Mouse (Mus musculus) layer of hippocampus, adult 11-12 months (tissue): ENCODE data around the gene Npas3.

Experiments
- DNase-seq: peaks from one replicate; pipeline ENCODE4 v3.0.0; 2022; ENCODE audit warnings: low spot score

Gene Npas3

DNA sequence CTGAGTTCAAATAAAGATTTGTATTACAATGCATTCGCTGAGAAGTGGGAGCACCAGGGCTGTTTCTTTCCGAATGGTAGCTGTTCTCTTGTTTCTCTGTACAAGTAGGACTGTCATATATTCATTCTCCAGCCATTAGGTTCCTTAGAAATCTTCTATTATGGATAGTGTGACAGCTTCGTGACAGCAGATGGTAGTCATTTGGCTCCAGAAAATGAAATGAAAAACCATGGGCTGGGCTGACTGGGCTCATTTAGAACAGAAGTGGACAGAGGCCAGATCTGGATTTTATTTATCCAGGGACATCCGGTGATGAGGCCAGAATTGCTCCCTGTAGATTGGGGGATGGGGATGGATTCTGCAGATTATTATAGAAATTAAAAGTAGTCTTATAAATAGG is 621.5 kb downstream of the Npas3 start:
- DNase-seq = no peak

- no peak for DNase-seq
Observed at GRCm38 (mm10) chr12:53875226-53875625, 626.7 kb downstream of the Npas3 start.

DNA sequence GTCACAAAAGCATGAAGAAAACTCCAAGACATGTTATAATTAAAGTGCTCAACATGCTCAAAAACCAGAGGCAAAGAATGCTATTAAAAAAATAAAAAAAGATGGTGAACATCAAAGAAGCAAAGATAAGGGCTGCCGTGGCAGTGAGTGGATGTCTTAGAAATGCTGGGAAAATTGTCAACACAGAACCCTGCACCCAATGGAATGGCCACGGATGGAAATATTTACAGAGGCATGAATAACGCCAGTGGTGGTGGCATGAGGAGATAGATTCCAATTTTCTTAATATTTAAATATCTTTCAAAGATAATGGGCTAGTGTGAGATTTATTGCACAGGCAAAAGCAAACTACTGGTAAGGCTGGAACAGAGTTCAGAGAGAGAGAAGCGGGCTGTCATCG is 628.2 kb downstream of the Npas3 start:
- DNase-seq = no peak

DNA sequence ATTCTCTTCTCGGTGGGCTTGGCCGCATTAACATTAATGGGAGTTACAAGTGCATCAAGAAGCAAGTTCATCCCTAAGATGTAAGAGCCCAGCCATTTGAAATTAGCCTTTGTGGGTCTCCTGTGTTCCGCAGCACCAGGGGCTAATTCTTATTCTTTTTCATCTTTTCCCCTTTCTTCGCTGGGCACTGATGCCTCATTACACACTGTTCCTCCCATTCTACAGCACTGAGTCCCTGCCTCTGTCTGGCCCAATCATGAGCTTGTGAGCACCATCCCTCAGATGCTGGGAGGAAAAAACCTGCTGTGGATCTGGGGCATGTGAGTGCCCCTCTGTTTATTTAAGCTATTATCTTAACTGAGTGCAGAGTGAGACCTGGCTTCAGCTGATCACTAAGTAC is 633.2 kb downstream of the Npas3 start:
- DNase-seq = no peak

DNA sequence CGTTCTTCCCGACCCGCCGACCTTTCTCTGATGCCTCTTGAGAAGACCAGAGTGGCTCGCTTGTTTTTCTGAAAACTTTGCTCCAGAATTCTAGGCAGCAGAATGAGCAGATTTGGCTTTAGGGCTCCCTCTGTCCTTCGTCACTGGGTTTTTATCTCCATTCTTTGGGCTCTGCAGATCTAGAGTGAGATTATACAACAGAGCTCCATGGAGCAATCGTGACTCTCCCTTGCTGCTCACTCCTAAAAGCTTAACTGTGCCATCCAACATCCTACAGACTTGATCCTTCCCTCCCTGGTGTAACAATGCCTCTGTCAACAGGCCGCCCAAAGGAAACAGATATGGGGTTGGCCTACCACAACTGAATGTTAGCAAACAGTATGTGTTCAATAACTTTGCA is 634.4 kb downstream of the Npas3 start:
- no peak for DNase-seq

DNA sequence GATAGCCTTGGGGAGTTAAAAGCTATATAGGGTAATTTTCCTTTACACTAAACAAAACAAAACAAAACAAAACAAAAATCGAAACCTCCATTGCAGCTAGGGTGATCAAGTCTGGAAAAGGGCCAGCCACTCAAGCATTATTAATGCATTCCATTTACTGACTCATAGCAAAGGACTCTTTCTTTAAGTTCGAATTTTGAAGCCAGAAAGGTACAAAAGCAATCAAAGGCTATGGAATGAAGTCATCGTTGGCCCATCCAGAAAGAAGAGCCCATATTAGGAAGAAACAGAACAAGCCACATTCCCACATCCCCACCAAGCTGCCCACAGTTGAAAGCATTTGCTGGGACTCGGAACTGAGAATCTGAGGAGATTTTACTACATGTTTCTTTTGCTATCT is 640.1 kb downstream of the Npas3 start:
- DNase-seq = no peak

- no peak for DNase-seq
Observed at GRCm38 (mm10) chr12:53895909-53896308, 647.4 kb downstream of the Npas3 start.

DNA sequence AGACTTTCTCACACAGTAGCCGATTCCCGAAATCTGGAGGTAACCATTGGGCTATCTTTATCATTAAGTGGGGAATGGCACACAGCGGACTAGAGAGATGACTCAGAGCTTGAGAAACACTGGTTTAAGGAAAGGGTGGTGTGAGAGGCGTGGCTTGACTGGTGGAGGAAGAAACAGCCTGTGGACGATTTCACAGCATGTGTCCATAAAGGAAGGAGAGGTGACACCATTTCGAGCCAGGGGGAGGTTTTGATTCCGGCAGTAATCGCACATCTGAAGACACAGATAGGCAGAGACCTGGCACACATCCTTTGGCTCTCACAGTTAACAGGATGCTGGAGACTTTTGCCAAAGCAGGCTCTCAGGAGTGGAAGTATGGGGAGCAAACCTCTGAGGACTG is 660.3 kb downstream of the Npas3 start:
- DNase-seq = no peak

DNA sequence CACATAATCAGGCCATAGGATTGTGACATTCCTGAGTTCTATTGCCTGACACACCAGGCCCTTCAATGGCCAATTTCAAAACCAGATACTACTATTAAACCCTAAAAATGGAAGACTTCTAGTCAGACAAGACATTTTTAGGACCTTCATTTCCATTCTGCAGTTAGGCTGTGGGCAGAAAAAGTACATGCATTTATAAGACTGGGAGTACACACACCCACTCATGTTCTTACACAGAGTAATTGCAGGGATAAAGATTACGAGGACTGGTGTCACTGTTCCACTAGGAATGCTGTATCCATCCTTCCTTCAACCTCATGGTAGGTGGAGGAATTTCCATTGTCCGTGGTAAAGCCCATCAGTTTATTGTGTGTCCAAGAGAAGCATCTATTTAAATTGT is 661.7 kb downstream of the Npas3 start:
- no peak for DNase-seq

DNA sequence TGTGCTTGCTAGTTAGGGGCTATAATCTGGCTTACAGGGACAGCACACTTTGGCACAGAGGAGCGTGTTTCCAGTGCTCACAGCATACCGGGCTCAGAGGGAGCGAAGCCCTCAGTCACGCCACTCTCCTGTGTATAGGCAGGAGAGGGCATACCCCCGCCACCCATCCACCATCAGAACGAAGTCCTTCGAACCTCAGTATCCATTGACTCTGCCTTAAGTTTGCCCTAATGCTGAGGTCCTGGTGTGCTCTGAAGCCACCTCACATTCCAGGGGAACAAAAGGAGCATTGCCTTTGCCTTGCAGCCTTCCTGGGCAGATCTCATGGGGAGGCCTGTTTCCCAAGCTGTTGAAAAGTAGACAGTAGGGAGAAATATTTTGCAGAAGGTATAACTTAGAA is 673.7 kb downstream of the Npas3 start:
- no peak for DNase-seq

DNA sequence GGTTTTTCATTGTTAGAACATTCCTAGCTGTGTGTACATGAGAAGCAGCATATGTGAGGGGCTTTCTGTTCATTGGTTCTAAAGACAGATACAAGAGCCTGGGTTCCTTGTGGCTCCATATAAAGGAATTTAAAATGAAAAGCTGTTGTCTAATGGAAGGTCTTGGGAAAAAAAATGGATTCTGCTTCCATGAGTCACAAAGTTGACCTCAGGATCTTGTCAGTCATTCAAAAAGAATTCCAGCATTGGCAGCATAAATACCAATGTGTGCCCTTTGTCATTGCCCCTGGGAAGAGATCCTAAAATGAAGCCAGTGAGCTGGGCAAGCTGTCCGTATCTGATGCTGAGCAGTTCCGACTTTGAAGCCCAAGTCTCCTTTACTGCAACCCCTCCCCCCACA is 700.3 kb downstream of the Npas3 start:
- no peak for DNase-seq

DNA sequence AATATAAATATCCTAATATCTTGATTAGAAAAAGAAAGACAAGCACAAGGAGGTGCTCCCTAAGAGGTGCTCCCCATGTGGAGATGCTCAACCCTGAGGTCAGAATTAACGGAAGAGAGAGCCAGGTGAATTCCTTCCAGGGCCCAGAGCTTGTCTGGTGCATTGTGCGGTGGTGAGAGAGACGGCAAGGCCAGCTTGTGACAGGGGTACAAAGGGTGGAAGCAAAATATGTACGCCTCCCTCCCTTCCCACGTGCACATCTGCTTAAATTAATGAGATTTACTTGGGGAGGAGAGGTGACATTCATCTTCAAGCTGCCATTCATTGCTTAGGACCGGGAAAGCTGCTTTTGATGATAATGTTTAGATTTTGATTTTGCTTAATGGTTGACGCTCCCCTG is 713.5 kb downstream of the Npas3 start:
- no peak for DNase-seq

GRCm38 (mm10) chr12:53963534-53963933 is 715.1 kb downstream of the Npas3 start:
- no peak for DNase-seq

- no peak for DNase-seq
Observed at GRCm38 (mm10) chr12:53969378-53970174, 721.1 kb downstream of the Npas3 start.

DNA sequence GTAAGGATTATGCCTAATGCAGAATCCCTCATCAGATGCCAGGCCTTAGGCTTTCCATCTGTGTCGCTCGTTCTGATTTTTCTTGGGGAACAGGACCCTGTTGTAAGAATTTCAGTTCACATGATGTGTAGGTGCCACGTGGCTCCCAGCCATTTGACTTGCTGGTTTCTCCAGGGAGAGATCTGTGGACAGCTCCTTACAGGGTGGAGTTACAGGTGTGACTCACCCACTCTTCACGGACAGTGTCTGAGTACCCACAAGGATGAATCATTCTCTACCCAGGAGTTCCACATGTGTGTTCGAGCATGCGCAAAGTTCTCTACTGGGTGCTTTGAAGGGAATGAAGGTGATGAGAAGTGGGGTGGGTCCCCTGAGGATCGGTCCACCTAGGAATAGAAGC is 722.2 kb downstream of the Npas3 start:
- DNase-seq = no peak

GRCm38 (mm10) chr12:53973414-53973813 is 724.9 kb downstream of the Npas3 start:
- DNase-seq = no peak

DNA sequence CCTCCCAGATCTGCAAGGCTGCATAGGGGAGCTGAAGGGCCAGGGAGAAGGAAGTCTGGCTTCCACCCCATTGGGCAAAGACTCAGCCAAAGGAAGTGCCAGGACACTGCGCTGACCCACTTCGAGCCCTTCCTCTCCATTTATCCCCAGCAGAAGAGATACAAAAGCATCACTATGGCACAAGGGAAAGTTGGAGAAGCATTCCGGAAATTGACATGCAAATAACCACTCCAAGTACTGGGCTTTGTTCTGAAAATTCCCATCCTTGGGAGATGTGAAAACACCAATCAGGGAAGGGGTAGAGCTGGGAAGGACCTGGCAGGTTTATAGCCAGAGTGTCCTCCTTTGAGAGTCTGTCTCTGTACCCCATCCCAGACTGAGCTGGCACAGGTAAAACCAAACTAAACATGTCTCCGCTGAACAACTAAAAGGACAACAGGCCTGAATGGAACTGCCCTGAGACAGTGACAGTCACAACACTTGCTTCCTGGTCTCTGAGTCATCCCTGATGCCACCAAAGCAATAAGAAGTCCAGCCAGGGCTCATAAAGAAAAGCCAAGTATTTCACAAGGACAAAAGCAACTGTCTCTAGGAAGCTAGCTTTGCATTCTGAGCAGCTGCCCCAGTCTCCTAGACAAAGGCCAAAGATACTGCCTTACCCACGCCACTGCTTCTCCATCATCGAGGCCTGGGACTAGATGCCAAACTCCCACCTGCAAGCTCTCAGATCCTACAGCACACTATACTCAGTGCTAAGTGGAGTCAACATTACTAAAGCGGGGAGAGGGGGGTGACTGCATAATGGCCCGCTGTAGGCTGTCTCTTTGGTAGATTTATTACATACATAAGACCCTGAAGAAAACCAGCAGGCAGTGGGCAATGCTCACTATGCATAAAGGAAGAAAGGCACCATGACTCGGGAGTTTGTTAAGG is 733.4 kb downstream of the Npas3 start:
- DNase-seq = peak; percentile 34

- DNase-seq = no peak
Observed at GRCm38 (mm10) chr12:53983946-53984345, 735.5 kb downstream of the Npas3 start.

DNA sequence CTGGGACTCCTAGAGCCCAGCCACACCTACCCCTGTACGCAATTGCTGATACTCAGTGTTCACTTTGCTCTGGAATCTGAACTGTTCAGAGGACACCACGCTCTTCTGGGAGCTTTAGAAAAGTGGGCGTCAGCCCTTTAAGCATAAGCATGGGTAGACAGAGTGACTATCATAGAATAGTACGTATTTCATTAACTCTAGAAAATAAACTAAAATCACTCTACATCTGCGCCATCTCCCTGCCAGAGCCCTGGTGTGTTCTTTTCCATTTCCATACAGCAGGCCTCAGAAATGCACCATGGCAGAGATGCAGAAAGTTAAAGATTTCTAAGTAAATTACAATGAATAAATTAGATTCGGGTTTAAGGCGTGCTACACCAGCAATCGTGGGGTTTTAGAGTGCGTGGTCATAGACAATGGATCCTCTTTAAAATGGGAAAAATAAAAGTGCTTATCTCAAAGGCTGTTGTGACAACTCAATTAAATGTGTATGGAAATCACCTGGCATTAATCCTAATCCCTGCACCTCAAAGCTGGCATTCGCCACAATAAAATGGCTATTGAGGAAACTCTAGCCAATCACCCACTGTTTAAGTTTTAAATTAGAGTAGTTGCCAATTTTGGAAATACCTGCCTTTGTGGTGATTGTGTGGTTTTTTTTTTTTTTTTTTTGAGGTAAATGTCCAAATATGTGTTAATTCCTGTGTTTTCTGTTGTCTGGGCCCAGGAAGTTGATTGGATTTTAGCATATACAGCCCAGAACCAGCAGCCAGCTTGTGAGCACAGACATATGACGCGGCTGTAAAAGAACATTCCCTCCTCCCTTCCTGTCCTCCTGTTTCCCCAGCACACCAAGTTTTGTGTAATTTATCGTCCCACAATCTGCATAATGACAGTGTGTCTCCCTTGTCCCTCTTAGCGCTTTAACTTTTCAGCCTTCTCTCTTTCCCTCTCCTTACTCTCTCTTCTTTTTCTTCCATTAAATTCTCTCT is 737.7 kb downstream of the Npas3 start:
- no peak for DNase-seq

DNA sequence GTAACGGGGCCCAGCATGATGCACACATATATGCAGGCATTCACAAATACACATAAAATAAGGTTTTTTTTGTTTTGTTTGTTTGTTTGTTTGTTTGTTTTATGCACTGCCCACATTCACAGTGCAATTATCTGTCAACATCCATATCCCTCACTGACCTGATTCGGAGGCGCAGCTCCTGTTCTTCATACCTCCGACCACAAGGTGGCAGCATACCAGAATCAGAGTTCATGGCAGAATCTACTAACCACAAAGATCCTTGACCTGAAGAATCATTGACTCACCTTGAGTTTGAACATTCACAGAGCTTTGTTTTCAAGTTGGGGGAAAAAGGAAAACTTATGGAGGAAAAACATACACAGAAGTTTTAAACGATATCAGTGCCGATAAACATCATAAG is 743.9 kb downstream of the Npas3 start:
- no peak for DNase-seq

DNA sequence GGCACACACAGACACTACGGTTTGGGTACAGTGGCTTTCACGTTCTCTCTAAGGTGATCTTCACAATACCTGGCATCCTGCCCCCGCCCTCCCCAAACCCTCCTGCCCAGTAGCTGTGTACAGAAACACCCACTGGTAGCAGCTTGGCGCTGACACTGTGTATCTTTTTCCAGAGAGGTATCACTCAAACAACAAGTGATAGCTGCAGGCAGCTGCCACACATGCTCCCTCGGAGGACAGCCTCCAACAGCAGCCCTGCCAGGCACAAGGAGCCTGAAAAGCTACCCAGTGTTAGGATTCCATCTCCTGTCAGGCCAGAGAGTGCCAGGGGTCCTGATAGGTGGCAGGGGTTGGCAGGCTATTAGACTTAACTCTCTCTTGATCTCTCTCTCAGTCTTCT is 747.2 kb downstream of the Npas3 start:
- no peak for DNase-seq

DNA sequence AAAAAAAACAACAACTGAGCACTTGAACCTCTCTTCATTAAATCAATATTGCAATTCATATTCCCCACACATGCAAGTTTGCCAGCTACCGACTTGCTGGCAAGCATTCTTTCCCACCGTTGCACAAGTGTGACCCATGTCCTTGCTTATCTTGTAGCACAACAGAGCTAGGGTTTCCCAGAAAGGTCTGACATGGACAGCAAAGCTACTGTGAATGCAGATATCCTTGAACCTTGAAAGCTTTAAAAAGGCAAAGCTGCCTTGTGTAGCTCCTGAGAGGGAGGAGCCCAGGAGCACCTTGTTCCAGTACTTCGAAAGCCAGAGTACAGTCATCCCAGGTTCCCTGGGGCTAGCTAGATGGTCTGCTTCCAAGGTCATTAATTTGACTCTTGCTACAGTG is 748.7 kb downstream of the Npas3 start:
- DNase-seq = no peak
